Mouse (Mus musculus) stomach, embryonic 16.5 days (tissue): Measurements from ENCODE around the gene Ms4a12. TPM values are rescaled to one million over a fixed set of nuclear protein-coding genes. Genes with fewer than 3 reads are reported as not detected.
"Not testable (repeated sequence)": the region's sequence is repeated elsewhere in the genome, so short reads cannot be mapped to it uniquely, and the experiment has no call there.

Experiments
- ATAC-seq: fragments of 200-750 bp; cut with Nextera tagmentation; 2 replicates; pipeline ENCODE4 v1.8.0; 2017; ENCODE audit warnings: moderate number of reproducible peaks, moderate TSS enrichment; ENCODE audit not compliant: insufficient read depth, low FRiP score
- H3K27ac ChIP-seq: fragments of 300-500 bp; sonication (generic); 2 replicates; pipeline ENCODE4 v1.5.1; 2014; ENCODE audit warnings: low read length
- H3K27me3 ChIP-seq: fragments of 300-500 bp; sonication (generic); 2 replicates; pipeline ENCODE4 v1.6.1; 2014; ENCODE audit warnings: low read length, control low read depth, mixed read lengths; ENCODE audit not compliant: control insufficient read depth, insufficient read depth
- H3K36me3 ChIP-seq: fragments of 300-500 bp; sonication (generic); 2 replicates; pipeline ENCODE4 v1.6.1; 2014; ENCODE audit warnings: low read length; ENCODE audit not compliant: control insufficient read depth, insufficient read depth
- H3K4me1 ChIP-seq: fragments of 300-500 bp; sonication (generic); 2 replicates; pipeline ENCODE4 v1.6.1; 2014; ENCODE audit warnings: low read length, control low read depth, mixed read lengths; ENCODE audit not compliant: control insufficient read depth, insufficient read depth
- H3K4me2 ChIP-seq: fragments of 300-500 bp; sonication (generic); 2 replicates; pipeline ENCODE4 v1.6.1; 2014; ENCODE audit warnings: low read depth, low read length, mixed read lengths
- H3K4me3 ChIP-seq: fragments of 300-500 bp; sonication (generic); replicated peaks from 2 replicates; pipeline ENCODE4 v1.5.1; 2014; ENCODE audit warnings: mild to moderate bottlenecking, low read length
- H3K9ac ChIP-seq: fragments of 300-500 bp; sonication (generic); 2 replicates; pipeline ENCODE4 v1.6.1; 2014; ENCODE audit warnings: low read length
- H3K9me3 ChIP-seq: fragments of 300-500 bp; sonication (generic); replicated peaks from 2 replicates; pipeline ENCODE4 v1.6.1; 2016; ENCODE audit warnings: low read length, control low read depth; ENCODE audit not compliant: control insufficient read depth
- WGBS: fragments of 180-500 bp; shearing (Covaris S2); extraction: QIAGEN DNeasy Blood & Tissue Kit; methylation state at CpG from one replicate; pipeline ENCODE4 v1.1.7; 2014; 5-methylcytosine and 5-hydroxymethylcytosine counted together
- polyA plus RNA-seq: library from polyadenylated mRNA; unstranded; fragments of >200 nt; fragmentation: Nextera tagmentation; extraction: Ambion mirVana; gene quantifications from 2 replicates; pipeline ENCODE4 v1.2.1, GENCODE M21; 2015

The Ms4a12 gene
- 0.17 and 0.20 TPM in 2 replicates for polyA plus RNA-seq

DNA sequence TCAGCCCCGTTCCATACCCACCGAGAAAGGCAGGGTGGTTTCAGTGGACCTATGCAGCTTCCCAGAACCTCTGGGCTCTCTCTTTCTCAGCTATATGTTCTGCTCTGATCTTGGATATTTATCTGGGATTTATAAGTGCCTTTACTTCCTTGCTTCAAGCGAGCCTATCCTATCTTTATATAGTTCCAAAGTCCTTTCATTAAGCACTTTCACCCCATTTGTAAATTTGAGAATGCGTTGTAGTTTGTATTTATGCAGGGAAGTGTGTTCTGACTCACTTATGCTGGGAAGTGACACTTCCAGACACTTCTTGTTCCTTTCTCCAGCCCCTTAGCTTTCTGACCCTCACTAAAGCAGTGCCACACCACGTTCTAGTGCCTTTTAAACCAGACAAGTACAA lies at the start of gene Ms4a12:
TSS of gene Ms4a12 (minus strand) at position 101 of the 400 bp plus-strand sequence.
- WGBS = 67% methylated on average over 5 of the region's 5 CpGs
- no peaks in the 10 kb centered on the region for H3K9me3 ChIP-seq
- no peak within 1 kb of the TSS for H3K4me2 ChIP-seq
- H3K4me3 ChIP-seq = no peak within 1 kb of the TSS
- no peaks in the 10 kb centered on the region for H3K27me3 ChIP-seq
- H3K9ac ChIP-seq = no peak within 1 kb of the TSS
- no peaks in the 10 kb centered on the region for H3K36me3 ChIP-seq
- ATAC-seq = no peak
- H3K4me1 ChIP-seq = no peaks in the 10 kb centered on the region
- H3K27ac ChIP-seq = no peak within 1 kb of the TSS; the same call in 1 of the 2 replicates

DNA sequence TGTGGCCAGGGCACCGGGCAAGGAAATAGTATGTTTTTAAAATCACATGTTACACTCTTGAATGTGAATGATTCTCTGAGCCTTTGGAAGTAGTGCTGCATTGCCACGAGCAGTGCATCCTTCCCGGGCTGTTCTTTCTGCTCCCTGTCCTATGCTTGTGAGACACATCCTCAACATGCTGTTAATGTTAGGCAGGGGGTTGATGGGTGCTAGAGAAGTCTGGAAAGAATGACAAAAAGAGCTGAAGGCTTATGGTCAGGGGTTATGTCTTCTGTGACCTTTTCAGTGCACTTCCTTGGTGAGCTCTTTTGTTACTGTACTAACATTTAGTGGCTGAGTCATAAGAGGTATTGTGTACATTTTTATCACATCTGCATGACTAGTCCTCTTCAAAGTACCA lies 48.0 kb upstream of the Ms4a12 start:
- Histone ChIP-seq H3K27ac (no peak overlapping the region), H3K36me3 (no peaks in the 10 kb centered on the region), H3K27me3 (no peaks in the 10 kb centered on the region), H3K9me3 (no peaks in the 10 kb centered on the region), H3K4me3 (no peak overlapping the region), H3K9ac (no peak overlapping the region), H3K4me1 (0 out of 2 replicates have a peak, but pooled peaks cover 3% of the 10 kb centered on the region), H3K4me2 (no peak overlapping the region)
- no peak for ATAC-seq
- 73% methylated on average over 3 of the region's 3 CpGs for WGBS

DNA sequence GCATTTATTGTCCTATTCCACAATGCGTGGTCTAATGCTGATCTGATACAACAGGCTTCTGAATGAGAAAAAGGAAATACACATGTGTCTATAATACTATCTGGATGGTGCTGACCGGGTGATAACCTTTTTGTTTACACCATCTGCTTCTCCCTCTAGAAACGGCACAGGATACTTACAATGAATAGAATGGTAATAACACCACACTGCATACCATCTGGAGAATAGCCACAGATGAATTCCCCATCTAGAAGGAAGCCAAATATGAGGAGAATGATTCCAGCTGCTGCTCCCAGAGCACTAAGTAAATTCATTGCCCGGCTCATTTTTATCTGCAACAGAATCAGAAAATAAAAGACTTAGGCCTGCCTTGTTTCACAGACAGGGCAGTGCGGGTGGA lies 44.2 kb upstream of the Ms4a12 start:
- 0 out of 2 replicates have a peak, but pooled peaks cover 3% of the 10 kb centered on the region for H3K4me1 ChIP-seq
- no peaks in the 10 kb centered on the region for H3K9me3 ChIP-seq
- no peak overlapping the region for H3K4me2 ChIP-seq
- H3K4me3 ChIP-seq = no peak overlapping the region
- H3K9ac ChIP-seq = no peak overlapping the region
- H3K27me3 ChIP-seq = no peaks in the 10 kb centered on the region
- whole genome bisulfite sequencing = 16% methylated on average over 5 of the region's 5 CpGs
- no peak overlapping the region for H3K27ac ChIP-seq
- H3K36me3 ChIP-seq = no peaks in the 10 kb centered on the region
- no peak for ATAC-seq

DNA sequence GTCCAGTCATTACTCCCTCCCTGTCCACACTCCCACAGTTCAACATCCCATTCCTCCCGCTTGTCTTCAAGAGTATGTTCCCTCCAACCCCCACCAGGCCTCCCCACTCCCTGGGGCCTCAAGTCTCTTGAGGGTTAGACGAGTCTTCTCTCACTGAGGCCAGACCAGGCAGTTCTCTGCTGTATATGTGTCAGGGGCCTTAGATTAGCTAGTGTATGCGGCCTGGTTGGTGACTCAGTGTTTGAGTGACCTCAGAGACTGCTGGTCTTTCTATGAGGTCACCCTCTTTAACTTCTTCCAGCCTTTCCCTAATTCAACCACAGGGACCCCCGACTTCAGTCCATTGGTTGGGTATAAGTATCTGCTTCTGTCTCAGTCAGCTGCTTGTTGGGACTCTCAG lies 34.7 kb upstream of the Ms4a12 start:
- Histone ChIP-seq H3K4me1 (no peaks in the 10 kb centered on the region), H3K36me3 (no peaks in the 10 kb centered on the region), H3K27ac (no peak overlapping the region), H3K4me2 (no peak overlapping the region), H3K4me3 (no peak overlapping the region), H3K27me3 (no peaks in the 10 kb centered on the region), H3K9ac (no peak overlapping the region), H3K9me3 (no peaks in the 10 kb centered on the region)
- whole genome bisulfite sequencing = 79% methylated on average over 4 of the region's 4 CpGs
- no peak for ATAC-seq

DNA sequence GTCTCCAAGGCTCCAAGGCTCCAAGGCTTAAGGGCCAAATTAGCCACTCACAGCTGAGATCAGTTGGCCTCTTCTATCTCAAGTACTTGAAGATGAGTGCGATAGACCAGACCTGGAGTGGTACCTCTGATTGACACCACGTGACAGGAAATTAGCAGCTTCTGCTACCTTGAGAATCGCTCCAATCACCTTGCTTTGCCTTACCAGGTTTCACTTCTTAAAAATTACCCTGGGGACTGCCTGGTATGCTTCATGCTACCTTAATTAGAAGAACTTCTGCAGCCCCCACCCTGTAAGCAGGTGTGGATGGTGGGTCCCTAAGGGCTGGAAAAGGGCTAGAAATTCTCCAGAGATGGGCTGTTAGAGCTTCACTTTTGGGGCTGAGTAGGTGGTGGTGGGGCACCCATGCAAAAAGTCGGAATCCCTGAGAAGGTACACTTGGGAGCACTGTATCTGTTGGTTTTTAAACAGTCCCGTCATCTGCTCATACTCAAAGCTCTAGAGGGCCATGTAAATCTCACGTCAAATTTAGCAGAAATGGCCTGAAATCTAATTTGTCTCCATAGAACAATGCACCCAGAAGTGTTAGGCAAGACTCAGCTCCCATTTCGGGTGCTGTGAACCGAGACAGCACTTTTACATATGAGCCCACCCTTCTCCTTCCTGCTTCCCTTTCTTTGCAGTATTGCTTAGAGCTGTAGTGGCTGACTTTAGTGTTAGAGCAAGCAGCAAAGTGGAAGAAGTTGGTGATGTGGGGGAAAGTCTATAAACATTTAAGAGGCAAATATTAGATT lies 34.0 kb upstream of the Ms4a12 start, which contains the start of gene Ms4a1:
TSS of gene Ms4a1 (minus strand) at position 190 of the 794 bp plus-strand sequence.
- Histone ChIP-seq H3K9ac (no peak within 1 kb of the TSS), H3K4me2 (no peak within 1 kb of the TSS), H3K27ac (no peak within 1 kb of the TSS), H3K4me1 (no peaks in the 10 kb centered on the region), H3K36me3 (no peaks in the 10 kb centered on the region), H3K27me3 (no peaks in the 10 kb centered on the region), H3K9me3 (no peaks in the 10 kb centered on the region), H3K4me3 (no peak within 1 kb of the TSS)
- no peak for ATAC-seq
- WGBS = 86% methylated on average over 8 of the region's 8 CpGs

DNA sequence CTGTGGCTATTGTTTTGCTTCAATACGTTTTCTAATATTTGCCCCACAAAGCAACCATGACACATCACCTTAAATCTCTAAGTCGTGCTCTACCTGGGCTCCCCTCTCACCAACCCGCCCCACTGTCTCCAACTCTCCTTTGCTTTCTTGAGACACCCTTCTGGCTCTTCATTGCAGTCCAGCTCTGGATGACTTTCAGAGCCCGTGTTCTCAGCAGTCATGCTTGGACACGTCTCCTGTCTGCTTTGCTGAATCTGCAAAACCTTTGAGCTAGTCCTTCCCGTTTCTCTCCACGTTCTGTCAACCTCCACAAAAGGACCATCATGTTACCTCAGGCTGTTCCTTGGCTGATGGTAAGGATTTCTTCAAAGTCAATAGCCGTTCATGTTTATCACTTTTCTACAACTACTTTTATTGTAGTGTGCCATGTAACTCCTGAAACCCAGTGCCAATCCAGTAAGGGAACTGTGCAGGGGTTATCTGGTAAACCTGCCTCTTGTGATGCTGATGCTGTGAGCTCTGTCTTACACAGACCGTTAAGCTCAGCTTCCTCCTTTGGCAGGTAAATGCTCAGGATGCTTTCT lies 32.4 kb upstream of the Ms4a12 start:
- Histone ChIP-seq H3K4me2 (no peak overlapping the region), H3K4me1 (no peaks in the 10 kb centered on the region), H3K4me3 (no peak overlapping the region), H3K27ac (no peak overlapping the region), H3K9me3 (no peaks in the 10 kb centered on the region), H3K36me3 (no peaks in the 10 kb centered on the region), H3K27me3 (no peaks in the 10 kb centered on the region), H3K9ac (no peak overlapping the region)
- 80% methylated on average over 9 of the region's 9 CpGs for WGBS
- no peak for ATAC-seq

DNA sequence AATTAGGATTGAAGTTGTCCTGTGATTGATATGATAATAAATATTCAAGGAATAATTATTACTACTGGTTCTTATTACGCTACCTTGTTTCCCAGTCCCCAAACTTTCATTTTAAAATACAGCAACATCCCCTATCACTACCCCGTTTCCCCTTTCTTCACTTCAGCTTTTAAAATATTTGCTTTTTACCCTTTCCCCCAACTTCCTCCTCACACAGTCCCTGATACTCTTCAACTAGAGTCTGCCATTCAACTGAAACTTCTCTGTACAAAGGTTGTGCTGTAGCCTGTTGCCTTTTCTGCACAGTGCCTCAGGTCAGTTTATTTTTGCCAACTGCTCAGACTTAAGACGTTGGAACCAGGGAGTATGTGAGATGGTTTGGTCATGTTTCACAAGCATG lies 31.3 kb upstream of the Ms4a12 start:
- Histone ChIP-seq H3K27me3 (no peaks in the 10 kb centered on the region), H3K4me1 (no peaks in the 10 kb centered on the region), H3K27ac (no peak overlapping the region), H3K36me3 (no peaks in the 10 kb centered on the region), H3K9ac (no peak overlapping the region), H3K9me3 (no peaks in the 10 kb centered on the region), H3K4me3 (no peak overlapping the region), H3K4me2 (no peak overlapping the region)
- no peak for ATAC-seq
- 63% methylated on average over 3 of the region's 3 CpGs for WGBS

DNA sequence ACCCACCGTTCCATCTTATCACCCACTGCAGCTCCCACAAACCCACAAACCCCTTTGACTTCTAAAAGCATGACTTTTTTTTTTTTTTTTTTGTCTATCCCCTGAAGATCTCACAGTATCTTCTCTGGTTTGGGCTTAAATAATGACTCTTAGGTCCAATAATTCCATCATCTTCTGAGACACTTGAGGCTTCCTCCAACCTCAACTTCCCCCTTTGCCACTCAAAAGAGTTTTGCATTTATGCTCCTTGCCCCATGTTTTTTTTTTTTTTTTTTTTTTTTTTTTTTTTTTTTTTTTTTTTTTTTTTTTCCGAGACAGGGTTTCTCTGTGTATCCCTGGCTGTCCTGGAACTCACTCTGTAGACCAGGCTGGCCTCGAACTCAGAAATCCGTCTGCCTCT lies 30.7 kb upstream of the Ms4a12 start:
- not testable (repeated sequence) for ATAC-seq, H3K27ac ChIP-seq, H3K27me3 ChIP-seq, H3K36me3 ChIP-seq, H3K9me3 ChIP-seq, H3K9ac ChIP-seq, H3K4me1 ChIP-seq, H3K4me3 ChIP-seq, H3K4me2 ChIP-seq
- 72% methylated on average over 4 of the region's 4 CpGs for WGBS

DNA sequence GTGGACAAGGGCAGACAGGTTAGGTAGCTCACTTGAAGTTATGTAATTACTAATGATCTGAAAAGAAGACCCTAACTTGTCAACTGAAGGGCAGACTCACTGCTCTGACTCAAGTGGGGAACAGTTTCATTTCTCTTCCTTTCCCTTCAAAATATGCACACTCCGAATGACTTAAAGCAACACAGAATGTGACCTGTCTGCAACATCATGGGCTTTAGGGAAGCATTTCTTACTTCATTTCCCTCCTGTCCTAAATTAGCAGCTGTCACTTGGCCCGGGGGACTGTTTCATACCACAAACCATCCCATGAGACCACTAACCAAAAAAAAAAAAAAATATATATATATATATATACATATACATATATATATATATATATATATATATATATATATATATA lies 29.3 kb upstream of the Ms4a12 start:
- H3K4me1 ChIP-seq = no peaks in the 10 kb centered on the region
- no peaks in the 10 kb centered on the region for H3K36me3 ChIP-seq
- H3K9me3 ChIP-seq = no peaks in the 10 kb centered on the region
- no peak for ATAC-seq
- no peak overlapping the region for H3K27ac ChIP-seq
- WGBS = 86% methylated on average over 2 of the region's 2 CpGs
- no peak overlapping the region for H3K4me2 ChIP-seq
- no peaks in the 10 kb centered on the region for H3K27me3 ChIP-seq
- H3K9ac ChIP-seq = no peak overlapping the region
- H3K4me3 ChIP-seq = no peak overlapping the region
